Mouse (Mus musculus): ENCODE measurements at regions not wholly inside any gene's neighbourhood (a gene's known extent, or its start where the extent isn't known, plus 50 kb on each side); places are given as distances from the start of the nearest gene placed in this dataset.

GRCm38 (mm10) chr2:84183624-84184287, 193.4 kb downstream of the Gm13691 start:
- DNase-seq, result peak; percentile 87

- DNase-seq, result peak; percentile 98
These were observed 194.1 kb downstream of the Gm13691 start for GRCm38 (mm10) chr2:84184288-84185015.

- no peak for DNase-seq
These were observed 194.6 kb downstream of the Gm13691 start for GRCm38 (mm10) chr2:84185016-84185330.

GRCm38 (mm10) chr2:84186126-84186701, 195.9 kb downstream of the Gm13691 start:
- DNase-seq, result peak; percentile 96

- no peak for DNase-seq
These were observed 197.1 kb downstream of the Gm13691 start for GRCm38 (mm10) chr2:84187456-84187855.

GRCm38 (mm10) chr2:84189302-84189701, 198.9 kb downstream of the Gm13691 start:
- no peak for DNase-seq

- DNase-seq, result no peak
These were observed 208.1 kb downstream of the Calcrl start for GRCm38 (mm10) chr2:84217116-84217515.

GRCm38 (mm10) chr2:84222049-84222448, 203.2 kb downstream of the Calcrl start:
- DNase-seq, result no peak

GRCm38 (mm10) chr2:84229777-84230176, 195.4 kb downstream of the Calcrl start:
- DNase-seq, result peak; percentile 97

- peak; percentile 86 for DNase-seq
These were observed 189.6 kb downstream of the Calcrl start for GRCm38 (mm10) chr2:84235641-84236040.

GRCm38 (mm10) chr2:84241244-84241643, 184.0 kb downstream of the Calcrl start:
- no peak for DNase-seq

GRCm38 (mm10) chr2:84241986-84242385, 183.2 kb downstream of the Calcrl start:
- peak; percentile 90 for DNase-seq

GRCm38 (mm10) chr2:84245900-84246299, 179.3 kb downstream of the Calcrl start:
- no peak for DNase-seq

GRCm38 (mm10) chr2:84246562-84246961, 178.6 kb downstream of the Calcrl start:
- DNase-seq, result no peak

GRCm38 (mm10) chr2:84248169-84248568, 177.0 kb downstream of the Calcrl start:
- no peak for DNase-seq

- no peak for DNase-seq
These were observed 175.3 kb downstream of the Calcrl start for GRCm38 (mm10) chr2:84249871-84250270.

- DNase-seq, result no peak
These were observed 173.1 kb downstream of the Calcrl start for GRCm38 (mm10) chr2:84252076-84252475.

- no peak for DNase-seq
These were observed 166.7 kb downstream of the Calcrl start for GRCm38 (mm10) chr2:84258339-84259006.

GRCm38 (mm10) chr2:84259222-84259621, 166.0 kb downstream of the Calcrl start:
- no peak for DNase-seq

- DNase-seq, result no peak
These were observed 164.5 kb downstream of the Calcrl start for GRCm38 (mm10) chr2:84260701-84261100.

- DNase-seq, result no peak
These were observed 163.7 kb downstream of the Calcrl start for GRCm38 (mm10) chr2:84261481-84261880.

- no peak for DNase-seq
These were observed 160.7 kb downstream of the Calcrl start for GRCm38 (mm10) chr2:84264485-84264884.

- DNase-seq, result no peak
These were observed 160.2 kb downstream of the Calcrl start for GRCm38 (mm10) chr2:84265002-84265401.

- DNase-seq, result no peak
These were observed 159.1 kb downstream of the Calcrl start for GRCm38 (mm10) chr2:84266158-84266557.

Data from heart, adult 11 months (tissue).